Mouse (Mus musculus): ENCODE results near the gene Atp1a4. TPM values are rescaled to one million over a fixed set of nuclear protein-coding genes. Genes with fewer than 3 reads are reported as not detected.
"Not testable (repeated sequence)": the region's sequence is repeated elsewhere in the genome, so short reads cannot be mapped to it uniquely, and the experiment has no call there.

The Atp1a4 gene
- total and polyA plus RNA-seq, 2 experiments = 0.02 to 0.09 TPM

DNA sequence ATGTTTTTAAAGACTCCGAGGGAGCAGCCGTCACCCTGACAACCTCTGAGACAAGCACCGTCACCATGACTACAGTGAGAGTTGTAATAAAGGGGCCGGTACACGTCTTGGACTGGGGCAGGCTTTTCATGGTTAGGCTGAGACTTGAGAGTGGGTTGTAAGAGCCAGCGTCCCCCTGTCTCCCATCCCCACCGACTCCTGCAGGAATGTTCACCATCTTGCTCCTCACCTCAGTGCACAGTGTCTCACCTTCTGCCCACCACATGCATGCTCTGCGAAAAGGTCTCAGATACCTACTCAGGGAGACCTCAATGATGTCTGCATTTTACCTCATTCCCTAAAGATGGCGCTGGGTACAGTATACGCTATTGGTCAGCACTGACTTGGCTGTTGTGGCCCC is 13.6 kb upstream of the Atp1a4 start:
- DNase-seq (ENCODE audit: extremely low read depth, low read depth, low spot score) = no peak
- WGBS = 88% methylated on average over 10 of the region's 10 CpGs
- Histone ChIP-seq H3K4me3 (ENCODE audit: insufficient read depth, low read depth, low read length) (no peak overlapping the region), H3K27ac (replicated peaks; ENCODE audit: insufficient read depth, low read depth, low read length) (no peak overlapping the region), H3K36me3 (ENCODE audit: control insufficient read depth, insufficient read depth, low read length) (no peaks in the 10 kb centered on the region), H3K4me1 (ENCODE audit: control insufficient read depth, insufficient read depth, low read length) (peaks cover 7% of the 10 kb centered on the region; the same call in 1 of the 2 replicates), H3K27me3 (ENCODE audit: control insufficient read depth, insufficient read depth, low read length) (no peaks in the 10 kb centered on the region), H3K79me2 (ENCODE audit: control insufficient read depth, insufficient read depth, low read length) (no peaks in the 10 kb centered on the region), H3K9ac (ENCODE audit: low read depth, low read length) (no peak overlapping the region)
- TF ChIP-seq CTCF (IDR thresholded peaks at IDR 0.05; ENCODE audit: low read depth, low read length) (no peak), POLR2A (IDR thresholded peaks at IDR 0.05; ENCODE audit: extremely low read depth, insufficient read depth, low read length) (no peak)

DNA sequence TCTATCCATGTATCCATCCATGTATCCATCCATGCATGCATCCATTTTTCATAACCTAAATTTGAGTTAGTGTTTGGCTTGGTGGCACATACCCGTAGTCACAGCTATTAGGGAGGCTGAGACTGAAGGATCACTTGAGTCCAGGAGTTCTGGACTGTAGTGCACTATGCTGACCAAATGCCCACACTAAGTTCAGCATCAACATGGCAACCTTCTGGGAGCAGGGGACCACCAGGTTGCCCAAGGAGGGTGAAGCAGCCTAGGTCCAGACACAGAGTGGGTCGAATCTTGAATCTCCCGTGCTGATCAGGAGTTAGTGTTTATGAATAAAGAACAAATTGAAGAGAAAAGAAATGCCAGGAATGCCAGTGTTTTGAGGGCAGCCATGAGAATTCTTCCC is 13.0 kb upstream of the Atp1a4 start:
- no peak for DNase-seq (ENCODE audit: extremely low read depth, low read depth, low spot score)
- H3K9ac ChIP-seq (ENCODE audit: low read depth, low read length) = no peak overlapping the region
- H3K27me3 ChIP-seq (ENCODE audit: control insufficient read depth, insufficient read depth, low read length) = no peaks in the 10 kb centered on the region
- H3K36me3 ChIP-seq (ENCODE audit: control insufficient read depth, insufficient read depth, low read length) = no peaks in the 10 kb centered on the region
- TF ChIP-seq POLR2A (IDR thresholded peaks at IDR 0.05; ENCODE audit: extremely low read depth, insufficient read depth, low read length) = no peak
- no peak for TF ChIP-seq CTCF (IDR thresholded peaks at IDR 0.05; ENCODE audit: low read depth, low read length)
- 85% methylated on average over 3 of the region's 3 CpGs for WGBS
- H3K4me1 ChIP-seq (ENCODE audit: control insufficient read depth, insufficient read depth, low read length) = peaks cover 7% of the 10 kb centered on the region; the same call in 1 of the 2 replicates
- H3K27ac ChIP-seq (replicated peaks; ENCODE audit: insufficient read depth, low read depth, low read length) = no peak overlapping the region
- no peaks in the 10 kb centered on the region for H3K79me2 ChIP-seq (ENCODE audit: control insufficient read depth, insufficient read depth, low read length)
- H3K4me3 ChIP-seq (ENCODE audit: insufficient read depth, low read depth, low read length) = no peak overlapping the region

DNA sequence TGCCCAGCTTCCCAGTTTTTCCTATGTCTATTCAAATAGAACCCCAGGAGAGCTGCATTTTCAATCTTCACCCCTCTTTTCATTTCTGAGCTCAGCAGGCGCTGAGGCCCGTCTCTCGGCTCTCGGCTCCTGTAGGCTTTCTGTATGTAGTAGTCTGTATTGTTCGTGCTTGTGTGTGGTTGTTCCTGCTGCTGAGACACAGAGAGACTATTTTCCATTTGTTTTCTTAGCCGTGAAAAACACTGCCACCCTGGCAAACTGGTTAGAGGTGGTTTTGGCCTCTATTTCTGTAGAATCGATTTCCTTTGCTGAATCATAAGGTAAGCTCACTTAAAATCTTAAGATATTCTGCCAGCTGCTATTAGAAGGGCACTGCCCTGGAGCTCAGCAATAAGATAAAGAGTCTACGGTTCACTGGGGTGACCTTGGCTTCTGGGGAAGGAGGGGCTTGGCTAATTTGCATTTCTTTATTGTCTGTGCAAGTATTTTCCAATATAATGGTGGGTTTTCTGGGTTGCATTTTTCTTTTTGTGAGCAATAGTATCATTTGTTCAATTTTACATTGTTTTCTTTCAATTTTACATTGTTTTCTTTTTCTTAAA is 3.4 kb upstream of the Atp1a4 start, which contains the start of gene Igsf8:
Gene Igsf8, plus strand, starts transcription at position 165 of the 602 bp plus-strand sequence.
- WGBS = 83% methylated on average over 8 of the region's 8 CpGs
- no peaks in the 10 kb centered on the region for H3K27me3 ChIP-seq (ENCODE audit: control insufficient read depth, insufficient read depth, low read length)
- H3K79me2 ChIP-seq (ENCODE audit: control insufficient read depth, insufficient read depth, low read length) = no peaks in the 10 kb centered on the region
- H3K4me3 ChIP-seq (ENCODE audit: insufficient read depth, low read depth, low read length) = no peak within 1 kb of the TSS
- H3K27ac ChIP-seq (replicated peaks; ENCODE audit: insufficient read depth, low read depth, low read length) = no peak within 1 kb of the TSS
- no peak within 1 kb of the TSS for H3K9ac ChIP-seq (ENCODE audit: low read depth, low read length)
- H3K36me3 ChIP-seq (ENCODE audit: control insufficient read depth, insufficient read depth, low read length) = no peaks in the 10 kb centered on the region
- no peak for DNase-seq (ENCODE audit: extremely low read depth, low read depth, low spot score)
- H3K4me1 ChIP-seq (ENCODE audit: control insufficient read depth, insufficient read depth, low read length) = no peaks in the 10 kb centered on the region
- TF ChIP-seq CTCF (IDR thresholded peaks at IDR 0.05; ENCODE audit: low read depth, low read length) (no peak), POLR2A (IDR thresholded peaks at IDR 0.05; ENCODE audit: extremely low read depth, insufficient read depth, low read length) (no peak)

DNA sequence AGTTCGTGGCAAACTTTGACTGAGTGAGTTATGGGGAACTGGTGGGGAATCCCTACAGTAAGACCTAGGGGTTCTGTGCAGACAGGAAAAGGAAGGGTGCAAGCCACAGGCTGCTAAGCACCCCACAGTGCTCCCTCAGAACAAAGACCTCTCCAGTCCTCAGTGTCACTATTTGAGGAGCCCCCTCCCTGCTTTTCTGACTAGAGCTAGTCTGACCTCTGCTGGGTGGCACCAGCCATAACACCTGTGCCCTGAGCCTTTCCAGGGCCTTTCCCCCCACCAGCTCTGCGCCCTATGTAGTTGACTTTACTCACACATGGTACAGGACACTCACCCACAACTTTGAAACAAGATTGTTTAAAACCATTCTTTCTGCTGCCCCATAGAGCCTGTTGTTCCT is 10.5 kb downstream of the Atp1a4 start:
- 72% methylated on average over 2 of the region's 2 CpGs for WGBS
- peak; percentile 56 for TF ChIP-seq CTCF (IDR thresholded peaks at IDR 0.05; ENCODE audit: low read depth, low read length)
- TF ChIP-seq POLR2A (IDR thresholded peaks at IDR 0.05; ENCODE audit: extremely low read depth, insufficient read depth, low read length) = no peak
- H3K9ac ChIP-seq (ENCODE audit: low read depth, low read length) = no peak overlapping the region
- no peak overlapping the region for H3K4me3 ChIP-seq (ENCODE audit: insufficient read depth, low read depth, low read length)
- H3K27me3 ChIP-seq (ENCODE audit: control insufficient read depth, insufficient read depth, low read length) = no peaks in the 10 kb centered on the region
- no peak overlapping the region for H3K27ac ChIP-seq (replicated peaks; ENCODE audit: insufficient read depth, low read depth, low read length)
- no peaks in the 10 kb centered on the region for H3K79me2 ChIP-seq (ENCODE audit: control insufficient read depth, insufficient read depth, low read length)
- no peaks in the 10 kb centered on the region for H3K4me1 ChIP-seq (ENCODE audit: control insufficient read depth, insufficient read depth, low read length)
- DNase-seq (ENCODE audit: extremely low read depth, low read depth, low spot score) = no peak
- no peaks in the 10 kb centered on the region for H3K36me3 ChIP-seq (ENCODE audit: control insufficient read depth, insufficient read depth, low read length)

DNA sequence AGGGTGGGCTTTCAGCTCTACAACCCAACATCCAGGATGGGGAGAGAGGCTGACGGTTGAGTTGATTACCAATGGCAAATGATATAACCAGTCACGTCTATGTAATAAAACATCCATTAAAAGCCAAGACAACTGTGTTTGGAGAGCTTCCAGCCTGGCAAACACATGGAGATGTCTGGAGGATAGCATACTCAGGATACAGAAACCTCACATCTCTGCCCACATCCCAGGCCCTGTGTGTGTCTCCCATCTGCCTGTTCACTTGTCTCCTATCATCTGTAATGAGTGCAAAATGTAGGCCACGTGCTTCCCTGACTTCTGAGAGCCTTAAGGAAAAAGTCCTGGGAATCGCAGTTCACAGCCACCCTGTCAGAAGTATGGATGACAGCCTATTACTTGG is 11.0 kb downstream of the Atp1a4 start:
- DNase-seq (ENCODE audit: extremely low read depth, low read depth, low spot score) = no peak
- no peak overlapping the region for H3K27ac ChIP-seq (replicated peaks; ENCODE audit: insufficient read depth, low read depth, low read length)
- H3K36me3 ChIP-seq (ENCODE audit: control insufficient read depth, insufficient read depth, low read length) = no peaks in the 10 kb centered on the region
- 81% methylated on average over 4 of the region's 4 CpGs for WGBS
- no peaks in the 10 kb centered on the region for H3K79me2 ChIP-seq (ENCODE audit: control insufficient read depth, insufficient read depth, low read length)
- H3K4me3 ChIP-seq (ENCODE audit: insufficient read depth, low read depth, low read length) = no peak overlapping the region
- H3K4me1 ChIP-seq (ENCODE audit: control insufficient read depth, insufficient read depth, low read length) = no peaks in the 10 kb centered on the region
- no peak overlapping the region for H3K9ac ChIP-seq (ENCODE audit: low read depth, low read length)
- no peaks in the 10 kb centered on the region for H3K27me3 ChIP-seq (ENCODE audit: control insufficient read depth, insufficient read depth, low read length)
- no peak for TF ChIP-seq CTCF (IDR thresholded peaks at IDR 0.05; ENCODE audit: low read depth, low read length)
- TF ChIP-seq POLR2A (IDR thresholded peaks at IDR 0.05; ENCODE audit: extremely low read depth, insufficient read depth, low read length) = no peak

DNA sequence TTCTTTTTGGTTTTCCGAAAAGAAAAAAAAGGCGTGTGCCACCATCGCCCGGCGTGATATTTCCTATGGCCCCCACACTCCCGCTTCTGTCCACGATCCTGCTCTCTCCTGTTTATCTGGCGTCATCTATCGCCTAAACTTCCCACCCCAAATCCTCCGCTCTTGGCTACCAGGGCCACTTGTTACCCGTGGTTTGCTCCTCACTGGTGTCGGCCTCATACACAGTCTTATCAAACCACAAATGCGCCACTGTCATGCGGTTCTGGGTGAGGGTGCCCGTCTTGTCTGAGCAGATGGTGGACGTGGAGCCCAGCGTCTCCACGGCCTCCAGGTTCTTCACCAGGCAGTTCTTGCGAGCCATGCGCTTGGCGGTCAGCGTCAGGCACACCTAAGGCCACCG is 13.6 kb downstream of the Atp1a4 start:
- not testable (repeated sequence) for H3K4me3 ChIP-seq (ENCODE audit: insufficient read depth, low read depth, low read length); DNase-seq (ENCODE audit: extremely low read depth, low read depth, low spot score); H3K36me3 ChIP-seq (ENCODE audit: control insufficient read depth, insufficient read depth, low read length); H3K9ac ChIP-seq (ENCODE audit: low read depth, low read length); H3K4me1 ChIP-seq (ENCODE audit: control insufficient read depth, insufficient read depth, low read length); H3K27me3 ChIP-seq (ENCODE audit: control insufficient read depth, insufficient read depth, low read length); H3K27ac ChIP-seq (replicated peaks; ENCODE audit: insufficient read depth, low read depth, low read length); H3K79me2 ChIP-seq (ENCODE audit: control insufficient read depth, insufficient read depth, low read length)
- 55% methylated on average over 23 of the region's 23 CpGs for WGBS
